Mouse (Mus musculus) liver, embryonic 14.5 days (tissue): Measurements from ENCODE around the gene Epb41l1. TPM values are rescaled to one million over a fixed set of nuclear protein-coding genes. Genes with fewer than 3 reads are reported as not detected.

Experiments used
- ATAC-seq: fragments of 200-750 bp; cut with Nextera tagmentation; 2 replicates; pipeline ENCODE4 v1.8.0; 2017; ENCODE audit warnings: moderate number of reproducible peaks, mild to moderate bottlenecking, moderate library complexity; ENCODE audit not compliant: insufficient read depth
- DNase-seq, 3 experiments: peaks; one replicate each; pipeline ENCODE4 v3.0.0-alpha.2; 2012 to 2013; ENCODE audit warnings: low read depth in 3 of 3, low spot score in 3 of 3
- H3K27ac ChIP-seq: fragments of 300-500 bp; sonication (generic); 2 replicates; pipeline ENCODE4 v1.5.1; 2014; ENCODE audit warnings: moderate library complexity, mild to moderate bottlenecking, control low read depth, inconsistent platforms
- H3K27me3 ChIP-seq: fragments of 300-500 bp; sonication (generic); 2 replicates; pipeline ENCODE4 v1.6.1; 2014; ENCODE audit warnings: mild to moderate bottlenecking, low read length, moderate library complexity; ENCODE audit not compliant: control insufficient read depth, insufficient read depth
- H3K36me3 ChIP-seq: fragments of 300-500 bp; sonication (generic); replicated peaks from 2 replicates; pipeline ENCODE4 v1.6.1; 2014; ENCODE audit warnings: low read depth; ENCODE audit not compliant: control insufficient read depth, insufficient read depth
- H3K4me1 ChIP-seq, 2 experiments: fragments of 200-500 bp in 1 of 2; fragments of 300-500 bp in 1 of 2; sonication (generic) in 1 of 2; replicated peaks; 2 replicates each; pipeline ENCODE4 v1.6.1; 2012 to 2014; ENCODE audit warnings: antibody characterized with exemption in 1 of 2, inconsistent platforms in 1 of 2, low read length in 1 of 2; ENCODE audit not compliant: control insufficient read depth in 2 of 2, insufficient read depth in 2 of 2
- H3K4me2 ChIP-seq: fragments of 300-500 bp; sonication (generic); 2 replicates; pipeline ENCODE4 v1.6.1; 2014; ENCODE audit warnings: low read depth, mild to moderate bottlenecking, control low read depth, moderate library complexity
- H3K4me3 ChIP-seq, 2 experiments: fragments of 200-500 bp in 1 of 2; fragments of 300-500 bp in 1 of 2; sonication (generic) in 1 of 2; 2 replicates each; pipeline ENCODE4 v1.5.1; 2012 to 2014; ENCODE audit warnings: low read depth in 2 of 2, low read length in 2 of 2, mild to moderate bottlenecking in 2 of 2, control low read depth in 1 of 2, inconsistent platforms in 1 of 2, moderate library complexity in 1 of 2; ENCODE audit not compliant: insufficient read depth in 1 of 2
- H3K9ac ChIP-seq: fragments of 300-500 bp; sonication (generic); replicated peaks from 2 replicates; pipeline ENCODE4 v1.6.1; 2014; ENCODE audit warnings: mild to moderate bottlenecking, control low read depth, moderate library complexity
- H3K9me3 ChIP-seq: fragments of 300-500 bp; sonication (generic); 2 replicates; pipeline ENCODE4 v1.6.1; 2016; ENCODE audit warnings: low read length, mixed read lengths; ENCODE audit not compliant: control insufficient read depth
- CTCF ChIP-seq: IDR thresholded peaks from 2 replicates; pipeline ENCODE4 v1.5.1; 2016; ENCODE audit warnings: antibody characterized with exemption, low read depth, control low read depth
- EP300 ChIP-seq: IDR thresholded peaks from 2 replicates; pipeline ENCODE4 v1.6.1; 2016; ENCODE audit warnings: antibody characterized with exemption, low read depth
- WGBS: fragments of 180-500 bp; shearing (Covaris S2); extraction: QIAGEN DNeasy Blood & Tissue Kit; methylation state at CpG from one replicate; pipeline ENCODE4 v1.1.7; 2014; ENCODE audit not compliant: insufficient replicate concordance; 5-methylcytosine and 5-hydroxymethylcytosine counted together
- polyA plus RNA-seq, 2 experiments: library from polyadenylated mRNA; depleted of rRNA in 1 of 2; stranded (reverse) in 1 of 2; unstranded in 1 of 2; fragments of >200 nt; fragmentation: Nextera tagmentation in 1 of 2; extraction: Ambion mirVana in 1 of 2; gene quantifications; 2 replicates each; pipeline versions ENCODE4 v1.2.1 to v1.2.3; 2012 to 2014

The Epb41l1 gene
- polyA plus RNA-seq, 2 experiments, result 0.46 to 2.5 TPM

- Histone ChIP-seq H3K27me3 (peaks cover 37% of the 10 kb centered on the region), H3K4me3 (no peak overlapping the region), H3K9ac (no peak overlapping the region), H3K27ac (no peak overlapping the region), H3K4me1 (peaks cover 0 to 14% of the 10 kb centered on the region in 2 experiments; a peak in 3 of 4 replicates), H3K36me3 (no peaks in the 10 kb centered on the region), H3K4me2 (no peak overlapping the region), H3K9me3 (no peaks in the 10 kb centered on the region)
- no peak for ATAC-seq
- TF ChIP-seq EP300 (no peak), CTCF (no peak)
- 59% methylated on average over 5 of the region's 5 CpGs for WGBS
- no peak for DNase-seq
Observed at GRCm38 (mm10) chr2:156476748-156477151, 56.0 kb downstream of the Epb41l1 start.

GRCm38 (mm10) chr2:156478046-156478690 lies 57.5 kb downstream of the Epb41l1 start:
- peaks cover 39% of the 10 kb centered on the region for H3K27me3 ChIP-seq
- H3K9me3 ChIP-seq, result no peaks in the 10 kb centered on the region
- H3K4me3 ChIP-seq, result no peak overlapping the region
- no peak overlapping the region for H3K27ac ChIP-seq
- no peak for ATAC-seq
- no peak for DNase-seq
- peaks cover 0 to 13% of the 10 kb centered on the region in 2 experiments; a peak in 3 of 4 replicates for H3K4me1 ChIP-seq
- 36% methylated on average over 13 of the region's 13 CpGs for WGBS
- TF ChIP-seq EP300 (no peak), CTCF (no peak)
- no peaks in the 10 kb centered on the region for H3K36me3 ChIP-seq
- H3K4me2 ChIP-seq, result no peak overlapping the region
- H3K9ac ChIP-seq, result no peak overlapping the region

GRCm38 (mm10) chr2:156479833-156480232 lies 59.1 kb downstream of the Epb41l1 start:
- Histone ChIP-seq H3K9me3 (no peaks in the 10 kb centered on the region), H3K27me3 (peaks cover 34% of the 10 kb centered on the region), H3K9ac (no peak overlapping the region), H3K36me3 (no peaks in the 10 kb centered on the region), H3K4me2 (no peak overlapping the region), H3K4me1 (peaks cover 0 to 9% of the 10 kb centered on the region in 2 experiments; a peak in 3 of 4 replicates), H3K27ac (no peak overlapping the region), H3K4me3 (no peak overlapping the region)
- no peak for ATAC-seq
- 52% methylated on average over 7 of the region's 7 CpGs for WGBS
- no peak for TF ChIP-seq EP300
- no peak for TF ChIP-seq CTCF
- no peak for DNase-seq

GRCm38 (mm10) chr2:156480267-156480666 lies 59.6 kb downstream of the Epb41l1 start:
- H3K4me1 ChIP-seq, result peaks cover 0 to 6% of the 10 kb centered on the region in 2 experiments; a peak in 3 of 4 replicates
- ATAC-seq, result no peak
- 62% methylated on average over 7 of the region's 7 CpGs for WGBS
- H3K9ac ChIP-seq, result no peak overlapping the region
- peaks cover 31% of the 10 kb centered on the region for H3K27me3 ChIP-seq
- TF ChIP-seq CTCF (no peak), EP300 (no peak)
- no peak overlapping the region for H3K4me3 ChIP-seq
- no peak for DNase-seq
- no peak overlapping the region for H3K4me2 ChIP-seq
- H3K9me3 ChIP-seq, result no peaks in the 10 kb centered on the region
- H3K36me3 ChIP-seq, result no peaks in the 10 kb centered on the region
- no peak overlapping the region for H3K27ac ChIP-seq

- Histone ChIP-seq H3K4me3 (no peak overlapping the region), H3K4me2 (no peak overlapping the region), H3K27ac (no peak overlapping the region), H3K4me1 (peaks cover 0 to 6% of the 10 kb centered on the region in 2 experiments; a peak in 3 of 4 replicates), H3K27me3 (peaks cover 15% of the 10 kb centered on the region), H3K36me3 (no peaks in the 10 kb centered on the region), H3K9ac (no peak overlapping the region), H3K9me3 (no peaks in the 10 kb centered on the region)
- TF ChIP-seq CTCF (peak; percentile 89), EP300 (no peak)
- 19% methylated on average over 13 of the region's 13 CpGs for WGBS
- 0 out of 2 replicates have a peak, but pooled peaks have one; percentile 58 for ATAC-seq
- DNase-seq, result peak; percentile 33 to 46 (median 33)
Observed at GRCm38 (mm10) chr2:156482299-156482698, 61.6 kb downstream of the Epb41l1 start.
